Comparison of ENCODE assay signal across 8 mouse cellular contexts in the genomic region with DNA sequence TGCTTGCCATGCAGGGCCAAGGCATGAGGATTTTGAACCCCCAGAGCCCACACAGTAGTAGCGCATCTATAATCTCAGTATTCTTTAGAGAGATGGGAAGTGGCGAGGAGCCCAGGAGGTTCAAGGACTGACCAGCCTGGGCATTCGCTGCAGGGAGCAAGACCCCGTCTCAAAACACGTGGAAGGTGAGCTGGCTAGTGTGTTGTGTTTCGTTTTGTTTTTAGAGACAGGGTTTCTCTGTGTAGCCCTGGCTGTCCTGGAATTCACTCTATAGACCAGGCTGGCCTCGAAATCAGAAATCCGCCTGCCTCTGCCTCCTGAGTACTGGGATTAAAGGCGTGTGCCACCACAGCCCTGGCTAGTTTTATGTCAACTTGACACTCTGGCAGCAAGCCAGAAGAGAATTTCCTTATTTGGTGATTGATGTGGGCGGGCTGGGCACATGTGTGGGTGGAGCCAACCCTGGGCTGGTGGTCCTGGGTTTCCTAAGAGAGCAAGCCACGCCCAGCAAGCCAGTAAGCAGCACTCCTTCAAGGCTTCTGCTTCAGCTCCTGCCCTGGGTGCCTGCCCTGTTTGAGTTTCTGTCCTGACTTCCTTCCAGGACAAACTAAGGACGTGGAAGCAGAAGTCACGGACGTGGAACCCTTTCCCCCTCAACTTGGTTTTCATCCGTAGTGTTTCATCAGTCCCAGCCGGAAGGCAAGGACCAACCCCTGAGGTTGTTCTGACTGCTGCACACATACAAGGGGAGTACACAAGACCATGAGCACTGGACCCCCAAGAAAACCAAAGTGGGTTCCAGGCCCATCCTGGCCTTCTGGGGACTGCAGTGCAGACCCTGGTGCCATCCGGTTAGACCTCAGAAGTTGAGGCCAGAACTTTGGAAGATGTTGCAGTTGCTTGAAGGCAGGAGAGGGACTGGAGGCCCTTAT.
DNase-seq lines count a peak whose midpoint lies in the region; ATAC-seq lines count a peak whose summit lies in the region.

No protein-coding gene starts in this region.

- peak overlapping the region; percentile 100 for H3K27ac ChIP-seq in forebrain, embryonic 11.5 days (ENCODE audit: low read depth, low read length)
- peak overlapping the region; percentile 100 for H3K27ac ChIP-seq in midbrain, embryonic 16.5 days (ENCODE audit: low read length)

- no peaks in the 10 kb centered on the region for H3K36me3 ChIP-seq in forebrain, embryonic 11.5 days (ENCODE audit: control insufficient read depth, insufficient read depth, low read length)
- H3K36me3 ChIP-seq in midbrain, embryonic 16.5 days (ENCODE audit: control insufficient read depth, insufficient read depth, low read length): no peaks in the 10 kb centered on the region

- H3K9me3 ChIP-seq in forebrain, embryonic 11.5 days (ENCODE audit: control insufficient read depth, low read length): no peaks in the 10 kb centered on the region
- H3K9me3 ChIP-seq in midbrain, embryonic 16.5 days (replicated peaks; ENCODE audit: control insufficient read depth, low read length, poor library complexity, severe bottlenecking): no peaks in the 10 kb centered on the region

- ATAC-seq in forebrain, embryonic 11.5 days (replicated peaks; ENCODE audit: low FRiP score): no peak
- no peak for ATAC-seq in midbrain, embryonic 16.5 days

- peak overlapping the region; percentile 58; the same call in 1 of the 2 replicates for H3K9ac ChIP-seq in forebrain, embryonic 11.5 days (ENCODE audit: low read length)
- H3K9ac ChIP-seq in midbrain, embryonic 16.5 days (ENCODE audit: low read depth, low read length): no peak overlapping the region

- H3K4me1 ChIP-seq in forebrain, embryonic 11.5 days (replicated peaks; ENCODE audit: control insufficient read depth, insufficient read depth, low read length): peaks cover 37% of the 10 kb centered on the region
- peaks cover 54% of the 10 kb centered on the region for H3K4me1 ChIP-seq in midbrain, embryonic 16.5 days (ENCODE audit: control insufficient read depth, insufficient read depth, low read length)

- DNase-seq in retina, postnatal 1 day: peak; percentile 71
- DNase-seq in retina, embryonic 14.5 days (ENCODE audit: low spot score): no peak
- DNase-seq in forebrain, embryonic 11.5 days (ENCODE audit: low spot score): no peak
- peak; percentile 52 for DNase-seq in kidney, postnatal 14 days
- DNase-seq in frontal cortex, adult 2 months (ENCODE audit: extremely low spot score in 1 of 2, low spot score in 1 of 2): no peak
- DNase-seq in adrenal gland, adult 8-10 months: no peak
- DNase-seq in urinary bladder, postnatal 25 days (ENCODE audit: low spot score): no peak

- no peaks in the 10 kb centered on the region for H3K27me3 ChIP-seq in forebrain, embryonic 11.5 days (ENCODE audit: control insufficient read depth, insufficient read depth, low read length)
- no peaks in the 10 kb centered on the region for H3K27me3 ChIP-seq in midbrain, embryonic 16.5 days (ENCODE audit: control insufficient read depth, insufficient read depth, low read depth, low read length)

- WGBS in forebrain, embryonic 11.5 days: 87% methylated on average over 17 of the region's 17 CpGs
- 86% methylated on average over 17 of the region's 17 CpGs for WGBS in midbrain, embryonic 16.5 days

- H3K4me3 ChIP-seq in forebrain, embryonic 11.5 days (ENCODE audit: low read depth, low read length): no peak overlapping the region
- no peak overlapping the region for H3K4me3 ChIP-seq in midbrain, embryonic 16.5 days (ENCODE audit: low read depth, low read length)

- no peak overlapping the region for H3K4me2 ChIP-seq in forebrain, embryonic 11.5 days (ENCODE audit: low read depth, low read length, severe bottlenecking)
- H3K4me2 ChIP-seq in midbrain, embryonic 16.5 days (ENCODE audit: low read length): no peak overlapping the region

Comparison
In these comparisons a context has a peak if more than half of its experiments do, and no peak if none do; other contexts are left out.
1. DNase-seq: peak in retina, postnatal 1 day (single experiment) and kidney, postnatal 14 days (single experiment); none in retina, embryonic 14.5 days (single experiment), forebrain, embryonic 11.5 days (single experiment), frontal cortex, adult 2 months (0 of 2), adrenal gland, adult 8-10 months (single experiment) and urinary bladder, postnatal 25 days (single experiment).